Mouse (Mus musculus) heart, postnatal 0 days (tissue): ENCODE results near the gene Srprb. TPM values are rescaled to one million over a fixed set of nuclear protein-coding genes. Genes with fewer than 3 reads are reported as not detected.

ENCODE experiments used
- ATAC-seq: fragments of 200-750 bp; cut with Nextera tagmentation; 2 replicates; pipeline ENCODE4 v1.8.0; 2017; ENCODE audit warnings: low read depth, moderate number of reproducible peaks, moderate library complexity; ENCODE audit not compliant: insufficient read depth
- DNase-seq: peaks from one replicate; pipeline ENCODE4 v3.0.0-alpha.2; 2016; ENCODE audit warnings: low spot score
- H3K27ac ChIP-seq: fragments of 300-500 bp; sonication (generic); 2 replicates; pipeline ENCODE4 v1.5.1; 2014; ENCODE audit warnings: low read depth, mild to moderate bottlenecking
- H3K27me3 ChIP-seq: fragments of 300-500 bp; sonication (generic); 2 replicates; pipeline ENCODE4 v1.6.1; 2014; ENCODE audit warnings: low read length, mixed read lengths; ENCODE audit not compliant: control insufficient read depth, insufficient read depth
- H3K36me3 ChIP-seq: fragments of 300-500 bp; sonication (generic); replicated peaks from 2 replicates; pipeline ENCODE4 v1.6.1; 2014; ENCODE audit warnings: low read length, mixed read lengths; ENCODE audit not compliant: control insufficient read depth, insufficient read depth
- H3K4me1 ChIP-seq: fragments of 300-500 bp; sonication (generic); 2 replicates; pipeline ENCODE4 v1.6.1; 2014; ENCODE audit warnings: antibody characterized with exemption; ENCODE audit not compliant: control insufficient read depth, insufficient read depth
- H3K4me2 ChIP-seq: fragments of 300-500 bp; sonication (generic); 2 replicates; pipeline ENCODE4 v1.6.1; 2014; ENCODE audit warnings: low read depth, mild to moderate bottlenecking, low read length, moderate library complexity
- H3K4me3 ChIP-seq: fragments of 300-500 bp; sonication (generic); 2 replicates; pipeline ENCODE4 v1.5.1; 2014; ENCODE audit warnings: low read depth, low read length
- H3K9ac ChIP-seq: fragments of 300-500 bp; sonication (generic); replicated peaks from 2 replicates; pipeline ENCODE4 v1.6.1; 2014; ENCODE audit warnings: low read depth, low read length, mixed read lengths
- H3K9me3 ChIP-seq: fragments of 300-500 bp; sonication (generic); replicated peaks from 2 replicates; pipeline ENCODE4 v1.6.1; 2016; ENCODE audit warnings: low read length; ENCODE audit not compliant: control insufficient read depth
- CTCF ChIP-seq: IDR thresholded peaks from 2 replicates; pipeline ENCODE4 v1.5.1; 2016; ENCODE audit warnings: antibody characterized with exemption, control low read depth, low read depth
- EP300 ChIP-seq: IDR thresholded peaks from 2 replicates; pipeline ENCODE4 v1.6.1; 2016; ENCODE audit warnings: antibody characterized with exemption, low read depth
- WGBS: fragments of 180-500 bp; shearing (Covaris S2); extraction: QIAGEN DNeasy Blood & Tissue Kit; methylation state at CpG from one replicate; pipeline ENCODE4 v1.1.7; 2014; 5-methylcytosine and 5-hydroxymethylcytosine counted together
- polyA plus RNA-seq: library from polyadenylated mRNA; unstranded; fragments of >200 nt; fragmentation: Nextera tagmentation; extraction: Ambion mirVana; gene quantifications from 2 replicates; pipeline ENCODE4 v1.2.1, GENCODE M21; 2015
- total RNA-seq: library from RNA; depleted of rRNA; stranded (reverse); fragments of >200 nt; gene quantifications from 2 replicates; pipeline ENCODE4 v1.2.3, GENCODE M21; 2014; ENCODE audit warnings: low replicate concordance

The Srprb gene
- total and polyA plus RNA-seq, 2 experiments from 2014 or later, result 29.4 to 35.6 TPM

DNA sequence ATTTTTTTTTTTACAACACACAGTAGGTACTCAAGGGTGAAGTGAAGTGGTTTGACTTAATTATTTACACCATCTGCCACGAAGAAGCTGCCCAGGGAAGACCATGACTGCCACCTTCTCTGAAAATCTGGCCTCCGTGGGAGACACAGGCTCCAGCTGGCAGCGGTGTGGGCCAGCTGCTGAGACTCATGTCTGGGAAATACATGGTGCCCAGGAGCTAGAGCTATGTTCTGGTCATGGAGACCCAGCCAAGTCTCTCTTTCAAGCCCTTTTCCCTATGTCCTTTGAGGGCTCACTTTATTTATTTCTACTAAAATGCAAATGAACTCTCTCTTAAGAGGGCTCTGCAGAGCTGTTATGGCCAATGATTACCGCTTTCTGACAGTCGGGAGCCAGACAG lies 48.7 kb downstream of the Srprb start:
- Histone ChIP-seq H3K4me3 (no peak overlapping the region), H3K27me3 (no peaks in the 10 kb centered on the region), H3K36me3 (no peaks in the 10 kb centered on the region), H3K9me3 (no peaks in the 10 kb centered on the region), H3K4me1 (no peaks in the 10 kb centered on the region), H3K4me2 (no peak overlapping the region), H3K27ac (no peak overlapping the region), H3K9ac (no peak overlapping the region)
- 79% methylated on average over 5 of the region's 5 CpGs for WGBS
- ATAC-seq, result no peak
- no peak for DNase-seq
- TF ChIP-seq EP300 (no peak), CTCF (no peak)

DNA sequence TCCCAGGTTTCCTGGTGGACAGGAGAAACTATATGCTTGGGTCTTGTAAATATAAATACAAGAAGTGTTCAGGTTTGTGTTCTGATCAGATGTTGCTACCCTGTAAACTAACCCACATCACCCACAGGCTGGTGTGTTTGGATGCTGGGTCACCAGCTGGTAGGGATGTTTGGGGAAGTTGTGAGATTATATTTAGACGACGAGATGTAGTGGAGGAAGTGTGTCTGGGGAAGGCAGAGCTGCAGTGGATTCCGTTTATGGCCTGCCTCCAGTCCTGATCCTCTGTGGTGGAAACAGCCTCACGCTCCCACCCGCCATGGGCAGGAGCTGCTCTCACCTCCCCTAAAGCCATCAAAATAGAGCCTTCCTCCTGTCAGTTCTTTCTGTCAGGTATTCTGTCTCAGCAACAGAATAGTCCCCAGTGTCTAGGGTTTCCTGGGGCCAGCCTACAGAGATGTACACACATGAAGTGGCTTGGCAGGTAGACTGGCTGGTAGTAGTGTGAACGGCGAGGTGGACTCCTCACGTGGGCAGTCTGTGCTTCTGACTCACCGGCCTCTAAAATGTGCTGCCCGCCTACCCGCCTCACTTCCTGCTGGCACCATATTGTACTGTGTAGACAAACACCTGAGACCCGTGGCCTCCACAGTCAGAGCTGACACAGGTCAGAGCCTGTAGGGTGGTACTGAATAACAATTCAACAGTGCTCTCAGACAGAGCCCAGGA lies 52.7 kb downstream of the Srprb start:
- no peaks in the 10 kb centered on the region for H3K9me3 ChIP-seq
- H3K4me1 ChIP-seq, result no peaks in the 10 kb centered on the region
- no peak overlapping the region for H3K27ac ChIP-seq
- H3K36me3 ChIP-seq, result no peaks in the 10 kb centered on the region
- no peak overlapping the region for H3K4me3 ChIP-seq
- DNase-seq (no peak), ATAC-seq (no peak)
- 77% methylated on average over 12 of the region's 12 CpGs for WGBS
- H3K27me3 ChIP-seq, result no peaks in the 10 kb centered on the region
- no peak overlapping the region for H3K9ac ChIP-seq
- H3K4me2 ChIP-seq, result no peak overlapping the region
- TF ChIP-seq CTCF (no peak), EP300 (no peak)

DNA sequence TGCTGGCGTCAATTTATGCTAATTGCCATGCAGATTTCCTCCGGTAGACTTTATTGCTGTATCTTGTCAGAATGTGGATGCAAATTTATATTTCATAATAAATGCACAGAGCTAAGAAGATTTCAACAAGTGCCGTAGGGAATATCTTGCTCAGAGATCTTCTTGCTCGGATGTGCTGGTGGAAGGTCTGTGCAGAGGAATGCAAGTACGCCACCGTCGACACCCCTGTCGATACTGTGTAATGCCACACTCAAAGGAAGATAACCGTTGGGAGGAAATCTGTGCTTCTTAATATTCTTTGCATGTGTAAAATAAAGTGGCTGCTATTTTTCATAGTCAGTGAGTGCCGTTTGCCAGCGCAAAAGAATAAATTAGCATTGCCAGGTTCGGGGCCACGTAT lies 54.8 kb downstream of the Srprb start:
- no peak for TF ChIP-seq CTCF
- no peak for TF ChIP-seq EP300

DNA sequence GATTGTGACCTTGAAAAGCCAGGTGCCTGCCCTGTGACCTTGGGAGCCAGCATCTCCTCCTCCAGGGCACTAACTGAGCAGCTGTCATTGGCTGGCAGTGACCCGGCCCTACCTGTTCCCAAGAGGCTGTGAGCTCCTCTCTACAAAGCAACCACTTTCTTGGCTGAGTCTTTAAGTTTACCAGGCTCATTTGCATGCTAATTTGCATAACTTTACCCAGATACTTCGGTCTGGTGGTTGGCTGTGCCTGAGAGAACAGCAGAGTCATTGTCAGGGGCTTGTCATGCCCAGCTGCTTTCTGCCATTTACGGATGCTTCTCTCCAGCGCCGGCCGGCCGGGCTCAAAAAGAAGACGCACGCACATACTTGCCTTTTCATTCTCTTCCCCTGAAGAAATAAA lies 55.2 kb downstream of the Srprb start:
- ATAC-seq, result no peak
- Histone ChIP-seq H3K9me3 (no peaks in the 10 kb centered on the region), H3K36me3 (no peaks in the 10 kb centered on the region), H3K4me2 (no peak overlapping the region), H3K4me3 (no peak overlapping the region), H3K9ac (no peak overlapping the region), H3K27ac (no peak overlapping the region), H3K4me1 (no peaks in the 10 kb centered on the region), H3K27me3 (no peaks in the 10 kb centered on the region)
- no peak for DNase-seq
- 49% methylated on average over 9 of the region's 9 CpGs for WGBS
- no peak for TF ChIP-seq EP300
- TF ChIP-seq CTCF, result no peak

More for the DNA sequence above, 54.8 kb downstream of the Srprb start:
- Histone ChIP-seq H3K27ac (no peak overlapping the region), H3K36me3 (no peaks in the 10 kb centered on the region), H3K4me3 (no peak overlapping the region), H3K27me3 (no peaks in the 10 kb centered on the region), H3K4me1 (no peaks in the 10 kb centered on the region), H3K9me3 (no peaks in the 10 kb centered on the region), H3K9ac (no peak overlapping the region), H3K4me2 (no peak overlapping the region)
- WGBS, result 53% methylated on average over 13 of the region's 13 CpGs
- DNase-seq (no peak), ATAC-seq (no peak)

DNA sequence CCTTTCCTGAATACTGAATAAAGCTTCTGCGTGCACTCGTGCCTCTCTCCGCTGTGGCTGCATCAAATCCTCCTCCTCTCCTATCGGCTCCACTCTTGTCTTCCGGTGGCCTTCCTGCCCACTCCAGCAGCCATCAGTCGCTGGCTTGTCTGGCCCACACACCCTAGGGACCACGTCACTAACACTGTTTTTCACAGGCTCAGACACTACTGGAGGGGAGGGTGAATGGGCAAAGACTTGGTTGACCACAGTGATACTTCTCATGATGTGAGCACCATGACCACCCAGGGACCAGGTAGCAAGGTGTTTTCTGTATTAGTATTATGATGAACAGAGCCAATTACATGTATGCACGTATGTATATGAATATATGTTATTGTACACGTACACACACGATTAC lies 55.7 kb downstream of the Srprb start:
- no peak overlapping the region for H3K27ac ChIP-seq
- TF ChIP-seq EP300 (no peak), CTCF (no peak)
- H3K27me3 ChIP-seq, result no peaks in the 10 kb centered on the region
- H3K36me3 ChIP-seq, result no peaks in the 10 kb centered on the region
- DNase-seq (no peak), ATAC-seq (no peak)
- H3K4me2 ChIP-seq, result no peak overlapping the region
- no peaks in the 10 kb centered on the region for H3K9me3 ChIP-seq
- H3K9ac ChIP-seq, result no peak overlapping the region
- H3K4me1 ChIP-seq, result no peaks in the 10 kb centered on the region
- WGBS, result 79% methylated on average over 10 of the region's 10 CpGs
- no peak overlapping the region for H3K4me3 ChIP-seq

DNA sequence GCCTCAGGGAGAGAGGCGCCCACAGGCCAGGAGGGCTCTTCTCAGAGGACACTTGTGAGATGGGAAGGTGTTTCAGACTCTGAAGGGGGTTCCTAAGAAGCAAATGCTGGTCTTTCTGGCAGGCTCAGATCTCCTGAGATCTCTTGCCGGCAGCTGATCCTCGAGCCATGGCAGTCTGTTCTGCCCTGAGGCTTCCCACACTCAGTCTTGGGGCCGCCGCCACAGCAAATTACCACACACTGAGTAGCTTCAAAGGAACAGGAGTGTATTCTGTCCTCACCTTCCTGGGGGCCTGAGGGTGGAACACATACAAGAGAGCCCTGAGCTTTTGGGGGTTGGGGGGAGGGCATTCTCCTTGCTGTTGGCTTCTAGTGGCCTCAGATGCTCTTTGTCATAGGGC lies 56.6 kb downstream of the Srprb start:
- no peaks in the 10 kb centered on the region for H3K27me3 ChIP-seq
- ATAC-seq, result no peak
- 61% methylated on average over 5 of the region's 5 CpGs for WGBS

More for the DNA sequence above, 56.6 kb downstream of the Srprb start:
- Histone ChIP-seq H3K4me2 (no peak overlapping the region), H3K4me1 (no peaks in the 10 kb centered on the region), H3K4me3 (no peak overlapping the region), H3K36me3 (no peaks in the 10 kb centered on the region), H3K9ac (no peak overlapping the region), H3K9me3 (no peaks in the 10 kb centered on the region), H3K27ac (no peak overlapping the region)
- TF ChIP-seq EP300, result no peak
- no peak for TF ChIP-seq CTCF
- no peak for DNase-seq
